Mouse (Mus musculus) cerebellum, adult 18-20 months (tissue): ENCODE measurements around the gene Slc35b3.

Experiments used
- DNase-seq, 2 experiments: peaks; one replicate each; pipeline ENCODE4 v3.0.0; 2021

Gene Slc35b3

DNA sequence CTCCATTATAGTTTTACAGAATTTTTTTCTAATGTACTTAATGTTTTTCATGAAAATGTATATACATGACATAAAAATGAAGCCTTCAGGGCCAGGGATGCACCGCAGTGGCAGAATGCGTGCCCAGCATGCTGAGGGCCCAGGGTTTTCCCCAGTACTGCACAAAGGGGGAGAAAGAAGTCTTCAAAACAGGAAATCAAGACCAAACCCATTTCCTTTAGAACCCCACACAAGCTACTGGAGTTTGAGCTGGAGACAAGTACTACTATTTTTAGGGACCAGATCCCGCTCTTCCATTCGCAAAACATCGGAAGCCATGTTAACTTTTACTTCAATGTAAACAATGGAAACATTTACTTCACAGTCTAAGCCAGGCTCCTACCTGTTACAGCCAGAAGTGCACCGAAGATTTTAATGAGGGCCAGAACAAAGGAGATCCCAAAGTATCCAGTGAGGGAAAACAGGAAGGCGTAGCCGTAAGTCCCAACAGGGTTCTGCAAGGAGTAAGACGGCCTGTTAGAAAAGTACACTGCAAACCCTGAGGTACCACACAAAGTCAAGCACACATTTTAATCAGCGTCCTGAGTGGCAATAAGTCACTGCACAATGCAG lies 23.7 kb downstream of the Slc35b3 start:
- DNase-seq = no peak

DNA sequence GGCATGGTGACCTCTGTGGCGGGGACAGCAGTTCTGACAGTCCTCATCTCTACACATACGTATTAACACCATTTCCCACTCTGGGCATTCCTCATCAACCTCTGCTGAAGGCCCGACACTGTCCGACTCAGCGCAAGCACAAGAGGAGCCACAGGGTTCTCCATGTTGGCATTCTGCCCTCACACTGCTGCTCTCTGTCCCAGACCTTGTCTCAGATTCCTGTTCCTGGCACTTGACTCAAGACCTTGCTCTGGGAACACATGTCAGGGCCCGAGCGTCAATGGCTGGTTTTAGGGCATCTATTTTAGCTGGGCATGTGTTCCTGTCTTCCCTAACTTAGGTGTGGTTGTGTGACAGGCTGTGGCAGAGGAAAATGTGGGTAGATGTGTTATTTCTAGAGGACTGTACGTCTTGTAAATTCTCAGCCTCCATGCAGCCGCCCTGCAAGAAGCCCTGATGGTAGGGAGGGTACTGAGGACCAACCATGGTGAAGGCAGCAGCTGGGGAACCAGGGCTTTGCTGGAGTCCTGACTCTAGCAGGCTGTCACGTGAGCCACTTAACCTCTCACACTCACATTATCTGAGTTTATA lies 24.7 kb downstream of the Slc35b3 start:
- DNase-seq = no peak

DNA sequence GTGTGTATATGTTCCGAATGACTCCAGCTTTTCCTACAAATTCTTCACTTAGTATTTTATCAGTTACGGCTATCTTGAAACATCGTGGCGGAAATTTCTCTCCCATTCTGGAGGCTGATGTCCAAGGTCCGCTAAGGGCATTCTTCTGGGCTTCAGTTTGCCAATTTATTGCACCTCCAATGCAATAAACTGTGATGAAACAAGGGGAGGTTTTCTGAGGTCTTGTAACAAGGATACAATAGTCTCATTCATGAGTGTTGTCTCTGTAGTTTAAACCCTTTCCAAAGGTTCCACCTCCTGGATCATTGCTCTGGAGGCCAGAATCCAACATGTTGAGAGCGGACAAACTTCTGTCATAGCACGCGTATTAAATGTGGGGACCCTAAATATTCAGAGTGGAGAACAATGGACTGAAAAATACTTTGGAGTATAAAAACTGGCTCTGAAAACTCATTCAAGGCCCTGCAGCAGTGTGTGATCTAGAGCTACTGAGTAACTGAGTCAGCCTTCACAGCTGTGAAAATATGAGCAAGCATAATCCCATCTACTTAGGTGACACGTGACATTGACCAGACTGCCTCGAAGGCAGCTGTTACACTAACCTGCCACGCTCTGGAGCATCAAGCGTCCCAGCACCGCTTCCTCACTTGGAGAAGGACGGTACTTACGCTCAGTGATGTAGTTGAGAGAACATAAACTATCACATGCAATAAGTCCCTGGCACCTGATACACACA lies 30.7 kb downstream of the Slc35b3 start:
- DNase-seq = no peak

DNA sequence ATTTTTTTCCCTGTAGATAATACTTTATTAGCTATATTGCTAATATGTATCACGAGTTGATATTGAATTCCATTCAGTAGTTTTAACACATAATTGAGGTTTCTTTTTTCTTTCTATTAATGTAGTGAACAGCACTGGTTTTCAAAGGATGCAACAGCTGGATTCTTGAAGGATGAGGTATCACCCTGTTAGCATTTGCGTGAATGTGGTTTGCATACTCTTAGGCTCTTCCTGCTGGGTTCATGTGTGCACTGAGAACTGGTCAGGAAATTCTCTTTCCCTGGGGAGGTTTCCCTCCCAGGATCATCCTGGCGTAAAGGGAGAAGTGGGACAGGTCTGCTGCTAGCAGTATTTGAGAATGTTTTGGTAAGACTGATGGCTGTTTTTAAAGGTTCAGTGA lies 38.0 kb downstream of the Slc35b3 start:
- no peak for DNase-seq

DNA sequence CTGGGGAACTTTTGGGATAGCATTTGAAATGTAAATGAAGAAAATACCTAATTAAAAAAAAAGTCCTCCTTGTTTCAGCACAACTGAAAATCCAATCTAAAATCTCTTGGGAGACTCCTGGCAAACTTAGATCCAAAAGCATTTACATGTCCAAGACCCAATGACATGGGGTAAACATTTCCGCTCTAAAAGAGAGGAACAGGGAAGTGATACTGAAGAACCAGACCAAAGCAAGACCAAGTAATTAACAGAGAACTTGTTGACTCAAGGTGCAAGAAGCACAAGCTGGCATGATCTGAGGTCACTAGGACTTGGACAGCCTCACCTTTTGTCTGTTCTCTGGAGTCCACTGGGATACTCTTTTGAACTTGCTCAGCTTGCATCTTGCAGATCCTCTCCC lies 39.4 kb downstream of the Slc35b3 start:
- no peak for DNase-seq

DNA sequence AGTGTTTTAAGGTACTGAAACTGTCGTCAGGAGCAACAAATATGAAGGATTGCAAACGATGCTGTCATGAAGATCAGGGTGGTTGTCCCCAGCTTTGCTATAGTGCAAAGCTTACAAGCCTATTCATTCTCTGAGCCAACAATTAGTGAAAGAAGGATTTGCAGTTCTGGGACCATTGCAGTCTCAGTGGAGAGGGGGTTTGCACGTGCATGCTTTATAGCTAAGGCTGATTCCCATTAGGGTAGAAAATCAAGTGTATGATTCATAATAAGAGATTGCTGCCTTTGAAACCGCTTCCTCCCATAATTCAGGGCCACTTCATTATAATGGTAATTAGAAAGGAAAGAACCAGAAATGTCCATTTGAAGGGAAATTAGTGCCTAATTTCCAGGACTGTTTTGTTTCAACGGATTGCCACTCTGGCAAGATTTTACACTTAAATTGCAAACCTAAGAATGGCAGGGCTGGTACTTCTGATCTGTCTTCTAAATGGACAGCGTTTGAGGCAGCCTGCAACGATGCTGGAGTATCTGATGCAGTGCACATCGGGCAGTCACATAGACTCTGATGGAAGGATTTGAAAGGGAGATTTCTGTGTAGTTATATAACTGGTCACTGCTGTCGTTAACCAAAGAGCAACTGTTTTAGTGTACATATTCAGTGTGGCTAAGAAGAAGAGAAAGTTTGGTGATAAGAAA lies 42.3 kb downstream of the Slc35b3 start:
- no peak for DNase-seq

DNA sequence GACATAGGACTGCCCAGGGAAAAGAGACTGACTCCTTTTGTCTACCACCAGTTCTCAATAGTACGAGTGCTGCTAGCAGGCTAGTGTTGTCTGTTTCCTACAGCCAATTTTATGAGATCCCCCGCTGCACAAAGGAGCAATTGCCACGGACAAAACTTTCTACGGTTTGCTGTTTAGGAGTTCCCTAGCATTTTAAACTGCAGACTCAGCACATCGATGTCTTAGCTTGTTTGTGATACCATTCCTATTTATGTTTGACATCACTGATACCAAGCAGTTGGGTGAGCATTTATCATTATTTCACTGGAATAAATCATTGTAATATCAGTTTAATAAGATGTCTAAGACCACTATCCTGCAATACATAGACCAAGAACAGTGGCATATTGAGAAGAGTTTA lies 43.1 kb downstream of the Slc35b3 start:
- no peak for DNase-seq

DNA sequence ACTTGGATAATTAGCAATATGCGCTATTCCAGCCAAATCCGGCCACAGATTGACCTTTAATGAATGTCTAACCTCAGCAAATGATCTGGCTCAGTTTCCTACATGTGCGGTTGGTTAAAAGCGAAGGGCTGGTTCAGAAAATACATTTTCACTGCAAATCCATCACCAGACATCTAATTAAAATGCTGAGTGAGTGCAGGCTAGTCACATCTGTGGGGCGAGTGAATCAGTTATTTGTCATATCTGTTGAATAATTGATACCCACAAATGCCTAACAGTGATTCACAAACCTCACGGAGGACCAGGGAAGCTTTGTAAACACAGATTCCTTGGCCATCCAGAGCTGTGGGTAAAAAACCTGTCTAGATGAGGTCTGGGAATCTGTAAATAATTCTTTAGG lies 45.9 kb downstream of the Slc35b3 start:
- DNase-seq = no peak

DNA sequence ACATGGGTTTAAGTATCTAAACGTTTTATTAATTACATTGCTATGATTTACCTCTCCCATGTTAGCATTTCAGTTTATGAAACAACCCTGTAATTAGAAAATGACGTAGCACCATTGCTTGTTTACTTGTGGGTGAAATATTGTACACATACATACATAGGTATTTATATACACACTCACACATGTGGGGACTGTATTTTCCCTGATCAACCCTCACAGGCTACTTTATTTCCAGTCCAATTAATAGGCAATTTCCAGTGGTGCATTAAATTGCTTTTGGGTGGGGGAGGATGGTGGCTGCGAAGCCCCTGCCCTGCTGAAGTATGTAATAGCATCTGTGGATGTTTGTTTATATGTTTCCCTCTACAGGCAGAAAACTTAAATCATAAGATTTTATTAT lies 68.3 kb downstream of the Slc35b3 start:
- no peak for DNase-seq
